Mouse (Mus musculus) liver, adult 2 months (tissue): ENCODE measurements around the gene Rab11fip3. TPM values are rescaled to one million over a fixed set of nuclear protein-coding genes. Genes with fewer than 3 reads are reported as not detected.

Experiments used
- DNase-seq: peaks from one replicate; pipeline ENCODE4 v3.0.0-alpha.2; 2011; ENCODE audit warnings: low read depth, low spot score; ENCODE audit errors: extremely low read depth
- H3K27ac ChIP-seq: fragments of 200-500 bp; replicated peaks from 2 replicates; pipeline ENCODE4 v1.5.1; 2012; ENCODE audit warnings: low read depth, mild to moderate bottlenecking, control low read depth, inconsistent platforms, low read length; ENCODE audit not compliant: insufficient read depth
- H3K27me3 ChIP-seq: fragments of 200-500 bp; 2 replicates; pipeline ENCODE4 v1.6.1; 2012; ENCODE audit warnings: mild to moderate bottlenecking, moderate library complexity, low read length, inconsistent platforms; ENCODE audit not compliant: control insufficient read depth, insufficient read depth
- H3K36me3 ChIP-seq: fragments of 200-500 bp; 2 replicates; pipeline ENCODE4 v1.6.1; 2012; ENCODE audit warnings: low read length, inconsistent platforms; ENCODE audit not compliant: control insufficient read depth, insufficient read depth
- H3K4me1 ChIP-seq: fragments of 200-500 bp; 2 replicates; pipeline ENCODE4 v1.6.1; 2011; ENCODE audit warnings: low read length; ENCODE audit not compliant: control insufficient read depth, insufficient read depth
- H3K4me3 ChIP-seq: fragments of 200-500 bp; 2 replicates; pipeline ENCODE4 v1.5.1; 2011; ENCODE audit warnings: low read depth, mild to moderate bottlenecking, control low read depth, low read length, moderate library complexity; ENCODE audit not compliant: insufficient read depth
- H3K79me2 ChIP-seq: fragments of 200-500 bp; 2 replicates; pipeline ENCODE4 v1.6.1; 2012; ENCODE audit warnings: inconsistent platforms, mild to moderate bottlenecking, low read length, moderate library complexity; ENCODE audit not compliant: control insufficient read depth, insufficient read depth
- H3K9ac ChIP-seq: fragments of 200-500 bp; 2 replicates; pipeline ENCODE4 v1.6.1; 2012; ENCODE audit warnings: low read depth, mild to moderate bottlenecking, control low read depth, inconsistent platforms, low read length
- CTCF ChIP-seq: fragments of 200-500 bp; IDR thresholded peaks from 2 replicates; pipeline ENCODE4 v1.5.1; 2011; ENCODE audit warnings: low read depth, low read length, control low read depth
- POLR2A ChIP-seq: fragments of 200-500 bp; IDR thresholded peaks from 2 replicates; pipeline ENCODE4 v1.6.1; 2011; ENCODE audit warnings: low read length, control low read depth; ENCODE audit not compliant: insufficient read depth; ENCODE audit errors: extremely low read depth
- WGBS: fragments of 180-500 bp; shearing (Covaris S2); methylation state at CpG from one replicate; pipeline ENCODE4 v1.1.7; 2018; 5-methylcytosine and 5-hydroxymethylcytosine counted together
- polyA plus RNA-seq: library from polyadenylated mRNA; depleted of rRNA; stranded (reverse); fragments of >200 nt; gene quantifications from 2 replicates; pipeline ENCODE4 v1.2.3, GENCODE M21; 2012
- total RNA-seq: library from RNA; depleted of rRNA; stranded (reverse); fragments of >200 nt; gene quantifications from 2 replicates; pipeline ENCODE4 v1.2.3, GENCODE M21; 2014

Rab11fip3 gene
- total and polyA plus RNA-seq, 2 experiments, result 4.6 to 13.2 TPM

- Histone ChIP-seq H3K4me1 (no peaks in the 10 kb centered on the region), H3K27ac (no peak overlapping the region), H3K79me2 (no peaks in the 10 kb centered on the region), H3K9ac (no peak overlapping the region), H3K36me3 (0 out of 2 replicates have a peak, but pooled peaks cover 2% of the 10 kb centered on the region), H3K4me3 (no peak overlapping the region), H3K27me3 (no peaks in the 10 kb centered on the region)
- 83% methylated on average over 15 of the region's 15 CpGs for WGBS
- TF ChIP-seq POLR2A (no peak), CTCF (no peak)
- DNase-seq, result no peak
These were observed 64.6 kb downstream of the Rab11fip3 start for GRCm38 (mm10) chr17:26004711-26005110.

- 84% methylated on average over 2 of the region's 2 CpGs for WGBS
- Histone ChIP-seq H3K4me3 (no peak overlapping the region), H3K9ac (no peak overlapping the region), H3K27ac (no peak overlapping the region), H3K27me3 (no peaks in the 10 kb centered on the region), H3K4me1 (no peaks in the 10 kb centered on the region), H3K79me2 (no peaks in the 10 kb centered on the region), H3K36me3 (0 out of 2 replicates have a peak, but pooled peaks cover 2% of the 10 kb centered on the region)
- TF ChIP-seq POLR2A (no peak), CTCF (no peak)
- no peak for DNase-seq
These were observed 65.5 kb downstream of the Rab11fip3 start for GRCm38 (mm10) chr17:26003864-26004263.

DNA sequence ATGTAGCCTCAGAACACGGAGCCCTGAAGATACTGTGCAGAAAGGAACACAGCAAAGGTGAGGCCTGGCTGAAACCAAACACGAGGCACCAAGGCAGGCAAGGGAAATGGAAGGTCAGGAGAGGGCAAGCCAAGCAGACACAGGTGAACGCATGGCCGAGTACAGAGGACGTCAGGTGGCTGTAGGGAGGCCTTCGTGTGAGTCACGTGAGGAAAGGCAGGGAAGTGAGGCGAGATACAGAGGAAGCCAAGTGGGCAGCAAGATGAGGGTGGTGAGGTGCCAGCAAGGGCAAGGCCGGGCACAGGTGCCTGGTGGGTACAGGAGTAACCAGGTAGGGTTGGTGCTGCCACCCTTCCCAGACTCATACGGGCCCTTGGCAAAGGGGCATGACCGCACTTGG lies 70.9 kb downstream of the Rab11fip3 start:
- no peak for DNase-seq
- Histone ChIP-seq H3K27me3 (no peaks in the 10 kb centered on the region), H3K4me1 (no peaks in the 10 kb centered on the region), H3K79me2 (no peaks in the 10 kb centered on the region), H3K27ac (no peak overlapping the region), H3K4me3 (no peak overlapping the region), H3K9ac (no peak overlapping the region), H3K36me3 (no peaks in the 10 kb centered on the region)
- TF ChIP-seq CTCF, result no peak
- TF ChIP-seq POLR2A, result no peak
- 91% methylated on average over 11 of the region's 11 CpGs for WGBS

- DNase-seq, result no peak
- WGBS, result 93% methylated on average over 3 of the region's 3 CpGs
- H3K9ac ChIP-seq, result no peak overlapping the region
- H3K4me1 ChIP-seq, result peaks cover 3% of the 10 kb centered on the region
- H3K27ac ChIP-seq, result no peak overlapping the region
- TF ChIP-seq POLR2A (no peak), CTCF (no peak)
- no peaks in the 10 kb centered on the region for H3K36me3 ChIP-seq
- no peak overlapping the region for H3K4me3 ChIP-seq
- H3K79me2 ChIP-seq, result no peaks in the 10 kb centered on the region
- H3K27me3 ChIP-seq, result no peaks in the 10 kb centered on the region
These were observed 75.9 kb downstream of the Rab11fip3 start for GRCm38 (mm10) chr17:25993489-25993888.

GRCm38 (mm10) chr17:25992274-25992673 lies 77.1 kb downstream of the Rab11fip3 start:
- Histone ChIP-seq H3K27me3 (no peaks in the 10 kb centered on the region), H3K79me2 (no peaks in the 10 kb centered on the region), H3K36me3 (no peaks in the 10 kb centered on the region), H3K4me1 (peaks cover 3% of the 10 kb centered on the region), H3K27ac (peak overlapping the region; percentile 51), H3K9ac (no peak overlapping the region), H3K4me3 (no peak overlapping the region)
- TF ChIP-seq POLR2A (no peak), CTCF (no peak)
- peak; percentile 91 for DNase-seq
- WGBS, result 41% methylated on average over 4 of the region's 4 CpGs

GRCm38 (mm10) chr17:25990331-25990730 lies 79.0 kb downstream of the Rab11fip3 start:
- Histone ChIP-seq H3K4me3 (no peak overlapping the region), H3K27ac (no peak overlapping the region), H3K36me3 (no peaks in the 10 kb centered on the region), H3K4me1 (peaks cover 3% of the 10 kb centered on the region), H3K9ac (no peak overlapping the region), H3K27me3 (no peaks in the 10 kb centered on the region), H3K79me2 (no peaks in the 10 kb centered on the region)
- DNase-seq, result no peak
- TF ChIP-seq CTCF (no peak), POLR2A (no peak)
- WGBS, result 96% methylated on average over 5 of the region's 5 CpGs
